Mouse (Mus musculus): Measurements from ENCODE around the gene Hspa8.
"Not testable (repeated sequence)": the region's sequence is repeated elsewhere in the genome, so short reads cannot be mapped to it uniquely, and the experiment has no call there.

Hspa8 gene

GRCm38 (mm10) chr9:40800675-40801612 lies at the start of gene Hspa8:
TSS of gene Hspa8 (plus strand) at chr9:40800984.
- DNase-seq (ENCODE audit: low spot score) = peak; percentile 99

GRCm38 (mm10) chr9:40751749-40752148 lies 49.0 kb upstream of the Hspa8 start:
- no peak for DNase-seq (ENCODE audit: low spot score)

- DNase-seq (ENCODE audit: low spot score) = peak; percentile 44
Measured at GRCm38 (mm10) chr9:40756401-40756800, 44.4 kb upstream of the Hspa8 start.

GRCm38 (mm10) chr9:40757105-40757626 lies 43.6 kb upstream of the Hspa8 start:
- DNase-seq (ENCODE audit: low spot score) = no peak

- DNase-seq (ENCODE audit: low spot score) = peak; percentile 48
Measured at GRCm38 (mm10) chr9:40757685-40758270, 43.0 kb upstream of the Hspa8 start.

GRCm38 (mm10) chr9:40762354-40762753 lies 38.4 kb upstream of the Hspa8 start:
- DNase-seq (ENCODE audit: low spot score) = no peak

- no peak for DNase-seq (ENCODE audit: low spot score)
Measured at GRCm38 (mm10) chr9:40764887-40765580, 35.8 kb upstream of the Hspa8 start.

GRCm38 (mm10) chr9:40765581-40765940 lies 35.2 kb upstream of the Hspa8 start:
- no peak for DNase-seq (ENCODE audit: low spot score)

GRCm38 (mm10) chr9:40766058-40766605 lies 34.7 kb upstream of the Hspa8 start:
- no peak for DNase-seq (ENCODE audit: low spot score)

GRCm38 (mm10) chr9:40767946-40768345 lies 32.8 kb upstream of the Hspa8 start:
- no peak for DNase-seq (ENCODE audit: low spot score)

GRCm38 (mm10) chr9:40772246-40772645 lies 28.5 kb upstream of the Hspa8 start:
- DNase-seq (ENCODE audit: low spot score) = no peak

GRCm38 (mm10) chr9:40773142-40773541 lies 27.6 kb upstream of the Hspa8 start:
- DNase-seq (ENCODE audit: low spot score) = not testable (repeated sequence)

- DNase-seq (ENCODE audit: low spot score) = no peak
Measured at GRCm38 (mm10) chr9:40773869-40774268, 26.9 kb upstream of the Hspa8 start.

GRCm38 (mm10) chr9:40776044-40776443 lies 24.7 kb upstream of the Hspa8 start:
- no peak for DNase-seq (ENCODE audit: low spot score)

GRCm38 (mm10) chr9:40776459-40777248 lies 24.1 kb upstream of the Hspa8 start:
- DNase-seq (ENCODE audit: low spot score) = no peak

- DNase-seq (ENCODE audit: low spot score) = no peak
Measured at GRCm38 (mm10) chr9:40780111-40780510, 20.7 kb upstream of the Hspa8 start.

GRCm38 (mm10) chr9:40780892-40781725 lies 19.7 kb upstream of the Hspa8 start:
- no peak for DNase-seq (ENCODE audit: low spot score)

- no peak for DNase-seq (ENCODE audit: low spot score)
Measured at GRCm38 (mm10) chr9:40781726-40782581, 18.8 kb upstream of the Hspa8 start.

- DNase-seq (ENCODE audit: low spot score) = no peak
Measured at GRCm38 (mm10) chr9:40783641-40784373, 17.0 kb upstream of the Hspa8 start.

Data from urinary bladder, postnatal 25 days (tissue).